Mouse (Mus musculus) megakaryocyte, embryonic 14.5 days (primary cell): Measurements from ENCODE around the gene Xrra1.

Source experiments
- FLI1 ChIP-seq: IDR thresholded peaks from 2 replicates; pipeline ENCODE4 v1.6.1; 2012; ENCODE audit warnings: low read length, inconsistent platforms, mixed read lengths
- GATA1 ChIP-seq: IDR thresholded peaks from 3 replicates; pipeline ENCODE4 v1.6.1; 2012; ENCODE audit warnings: mixed read lengths, low read length, inconsistent platforms, borderline replicate concordance

GRCm38 (mm10) chr7:99858175-99858812, 622 bp upstream of the Xrra1 start:
- no peak for TF ChIP-seq GATA1
- TF ChIP-seq FLI1: no peak
